Mouse (Mus musculus) midbrain, embryonic 12.5 days (tissue): ENCODE measurements at regions not wholly inside any gene's neighbourhood (a gene's known extent, or its start where the extent isn't known, plus 50 kb on each side); places are given as distances from the start of the nearest gene placed in this dataset.

Experiments
- ATAC-seq: fragments of 200-750 bp; cut with Nextera tagmentation; 2 replicates; pipeline ENCODE4 v1.8.0; 2017; ENCODE audit warnings: low read depth, moderate TSS enrichment, moderate library complexity; ENCODE audit not compliant: low FRiP score
- H3K27ac ChIP-seq: fragments of 300-500 bp; sonication (generic); replicated peaks from 2 replicates; pipeline ENCODE4 v1.5.1; 2016; ENCODE audit warnings: mild to moderate bottlenecking
- H3K27me3 ChIP-seq: fragments of 300-500 bp; sonication (generic); 2 replicates; pipeline ENCODE4 v1.6.1; 2016; ENCODE audit warnings: mild to moderate bottlenecking
- H3K36me3 ChIP-seq: fragments of 300-500 bp; sonication (generic); 2 replicates; pipeline ENCODE4 v1.6.1; 2016
- H3K4me1 ChIP-seq: fragments of 300-500 bp; sonication (generic); 2 replicates; pipeline ENCODE4 v1.6.1; 2016
- H3K4me2 ChIP-seq: fragments of 300-500 bp; sonication (generic); replicated peaks from 2 replicates; pipeline ENCODE4 v1.6.1; 2016; ENCODE audit warnings: mild to moderate bottlenecking, moderate library complexity
- H3K4me3 ChIP-seq: fragments of 300-500 bp; sonication (generic); 2 replicates; pipeline ENCODE4 v1.5.1; 2016; ENCODE audit warnings: mild to moderate bottlenecking
- H3K9ac ChIP-seq: fragments of 300-500 bp; sonication (generic); replicated peaks from 2 replicates; pipeline ENCODE4 v1.6.1; 2016; ENCODE audit warnings: mild to moderate bottlenecking, moderate library complexity
- H3K9me3 ChIP-seq: fragments of 300-500 bp; sonication (generic); 2 replicates; pipeline ENCODE4 v1.6.1; 2016; ENCODE audit warnings: mild to moderate bottlenecking
- WGBS: fragments of 180-500 bp; shearing (Covaris S2); methylation state at CpG from one replicate; pipeline ENCODE4 v1.1.7; 2016; 5-methylcytosine and 5-hydroxymethylcytosine counted together

DNA sequence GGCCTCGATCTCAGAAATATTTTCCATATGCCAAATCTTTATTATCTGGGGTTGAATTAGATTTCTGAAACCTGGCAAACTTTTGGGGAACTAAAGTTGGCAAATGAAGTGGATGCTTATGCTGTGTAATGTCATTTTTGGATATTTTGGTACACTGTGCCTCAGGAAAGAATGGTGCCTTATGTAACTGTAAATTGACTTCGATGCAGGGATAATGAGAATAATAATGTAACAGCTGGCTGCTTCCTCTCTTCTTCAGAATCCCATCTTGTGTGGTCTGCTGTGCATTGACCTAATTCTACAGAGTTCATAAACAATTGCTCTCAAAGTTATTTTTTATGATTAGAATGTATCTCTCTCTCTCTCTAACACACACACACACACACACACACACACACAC, 545.6 kb downstream of the Tfap2b start:
- H3K27me3 ChIP-seq = no peaks in the 10 kb centered on the region
- no peak for ATAC-seq
- no peak overlapping the region for H3K4me2 ChIP-seq
- H3K9ac ChIP-seq = no peak overlapping the region
- WGBS = 91% methylated on average over 2 of the region's 2 CpGs
- H3K9me3 ChIP-seq = no peaks in the 10 kb centered on the region
- no peak overlapping the region for H3K27ac ChIP-seq
- H3K36me3 ChIP-seq = no peaks in the 10 kb centered on the region
- H3K4me3 ChIP-seq = no peak overlapping the region
- H3K4me1 ChIP-seq = no peaks in the 10 kb centered on the region

DNA sequence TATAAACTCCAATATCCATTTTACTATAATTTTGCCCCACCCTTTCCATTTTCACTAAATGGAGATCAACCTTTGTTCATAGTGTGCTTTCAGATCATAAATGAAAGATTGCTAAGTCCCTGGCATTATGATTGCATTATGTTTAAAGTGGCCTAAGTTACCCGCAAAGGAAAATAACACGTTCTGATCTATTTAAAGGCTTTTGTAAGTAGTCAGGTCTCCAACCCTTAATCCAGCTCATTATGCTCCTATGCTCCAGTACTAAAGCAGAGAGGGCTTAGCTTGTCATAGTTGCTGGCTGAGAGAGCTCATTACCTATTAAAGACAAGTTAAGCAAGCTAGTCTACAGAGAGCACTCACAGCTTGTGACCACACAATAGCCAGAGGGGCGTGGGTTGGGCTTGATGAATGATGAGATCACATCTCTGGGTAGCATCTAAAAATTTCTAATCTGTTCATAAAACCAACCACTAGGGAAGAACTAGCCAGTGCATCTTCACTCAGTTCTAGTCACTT, 549.3 kb downstream of the Tfap2b start:
- no peak overlapping the region for H3K4me2 ChIP-seq
- ATAC-seq = no peak
- no peaks in the 10 kb centered on the region for H3K27me3 ChIP-seq
- 44% methylated on average over 3 of the region's 3 CpGs for WGBS
- H3K4me1 ChIP-seq = no peaks in the 10 kb centered on the region
- H3K9me3 ChIP-seq = no peaks in the 10 kb centered on the region
- H3K4me3 ChIP-seq = no peak overlapping the region
- no peak overlapping the region for H3K9ac ChIP-seq
- H3K36me3 ChIP-seq = no peaks in the 10 kb centered on the region
- H3K27ac ChIP-seq = no peak overlapping the region

DNA sequence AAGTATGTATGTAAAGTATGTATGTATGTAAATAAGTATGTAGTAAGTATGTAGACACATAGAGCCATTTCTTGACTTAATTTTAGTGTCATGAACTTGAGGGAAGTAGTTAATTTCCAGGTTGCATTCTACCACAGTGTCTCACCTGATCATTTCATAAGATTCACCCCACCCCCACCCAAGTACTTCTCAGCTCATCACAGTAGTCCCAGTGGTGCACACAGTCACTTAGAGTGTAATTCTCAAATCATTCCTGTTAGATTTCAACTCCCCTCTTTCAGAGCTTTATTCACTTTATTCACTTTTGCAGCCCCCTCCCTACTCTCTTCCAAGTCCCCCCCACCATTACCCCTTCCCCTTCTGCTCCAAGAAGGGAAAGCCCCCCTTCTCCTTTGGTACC, 558.2 kb downstream of the Tfap2b start:
- 0 out of 2 replicates have a peak, but pooled peaks have one; percentile 30 for ATAC-seq
- Histone ChIP-seq H3K36me3 (no peaks in the 10 kb centered on the region), H3K27ac (no peak overlapping the region), H3K4me1 (peaks cover 4% of the 10 kb centered on the region; the same call in 1 of the 2 replicates), H3K9ac (no peak overlapping the region), H3K4me2 (no peak overlapping the region), H3K27me3 (peaks cover 18% of the 10 kb centered on the region), H3K9me3 (no peaks in the 10 kb centered on the region), H3K4me3 (no peak overlapping the region)

DNA sequence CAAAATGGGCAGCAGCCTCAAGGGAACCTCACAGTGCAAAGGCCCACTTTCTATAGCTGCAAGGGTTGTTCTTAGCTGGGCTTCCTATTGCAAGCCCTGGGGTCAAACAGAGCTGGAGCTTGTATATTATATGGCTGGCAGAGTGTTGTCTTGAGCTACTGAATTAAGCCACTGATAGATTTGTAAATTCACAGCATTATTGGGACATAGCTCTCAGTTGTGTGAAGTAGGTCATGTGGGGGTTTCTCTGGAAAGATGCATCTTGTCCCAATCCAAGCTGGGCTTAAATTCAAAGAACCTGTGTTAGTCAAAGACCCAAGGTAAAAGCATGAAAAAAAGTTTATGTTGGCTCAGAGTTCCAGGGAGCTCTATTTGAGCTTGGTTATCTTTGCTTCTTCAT, 563.6 kb downstream of the Tfap2b start:
- no peak overlapping the region for H3K4me3 ChIP-seq
- no peak overlapping the region for H3K9ac ChIP-seq
- peaks cover 17% of the 10 kb centered on the region for H3K27me3 ChIP-seq
- H3K9me3 ChIP-seq = no peaks in the 10 kb centered on the region
- H3K4me2 ChIP-seq = no peak overlapping the region
- H3K36me3 ChIP-seq = no peaks in the 10 kb centered on the region
- peaks cover 8% of the 10 kb centered on the region; the same call in 1 of the 2 replicates for H3K4me1 ChIP-seq
- H3K27ac ChIP-seq = no peak overlapping the region
- ATAC-seq = no peak

DNA sequence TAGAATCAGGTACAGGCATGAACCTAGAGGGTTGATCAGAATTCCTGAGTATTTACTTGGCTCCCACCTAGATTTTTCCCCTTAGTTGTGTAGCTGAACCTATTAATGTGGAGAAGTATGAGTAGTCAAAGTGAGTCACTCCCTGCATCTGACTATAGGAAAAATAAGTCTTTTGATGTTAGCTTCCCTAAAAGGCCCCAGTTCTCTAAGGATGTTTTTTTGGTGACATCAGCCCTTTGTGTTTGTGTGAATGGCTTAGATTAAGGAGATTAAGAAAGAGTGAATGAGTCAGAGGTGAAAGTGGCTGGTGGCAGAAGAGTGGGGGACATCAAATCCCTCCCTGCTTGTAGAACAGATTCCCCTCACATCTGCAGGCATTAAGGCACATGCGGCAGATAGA, 565.8 kb downstream of the Tfap2b start:
- Histone ChIP-seq H3K4me1 (peaks cover 7% of the 10 kb centered on the region; the same call in 1 of the 2 replicates), H3K4me3 (no peak overlapping the region), H3K4me2 (no peak overlapping the region), H3K36me3 (no peaks in the 10 kb centered on the region), H3K9me3 (no peaks in the 10 kb centered on the region), H3K27me3 (peaks cover 6% of the 10 kb centered on the region; the same call in 1 of the 2 replicates), H3K9ac (no peak overlapping the region), H3K27ac (no peak overlapping the region)
- 0% methylated on average over 1 of the region's 1 CpGs for WGBS
- ATAC-seq = no peak

DNA sequence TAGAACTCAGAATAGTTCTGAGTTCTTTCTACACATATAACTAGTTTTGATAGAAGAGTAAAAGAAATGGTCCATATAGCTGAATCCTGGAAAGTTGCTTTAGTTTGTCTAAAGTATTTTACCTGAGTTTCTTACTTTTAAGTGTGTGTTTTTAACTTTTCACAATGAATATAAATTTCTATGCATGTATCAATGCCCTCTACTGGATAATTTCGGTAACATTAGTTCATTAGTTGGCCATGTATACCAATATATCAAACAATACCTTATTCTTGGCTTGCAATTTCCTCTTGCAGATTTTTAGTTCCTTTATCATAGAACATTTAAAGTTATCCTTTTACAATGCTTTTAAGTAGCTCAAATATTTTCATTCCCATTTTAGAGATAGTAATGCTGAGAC, 568.8 kb downstream of the Tfap2b start:
- no peak for ATAC-seq
- Histone ChIP-seq H3K4me2 (no peak overlapping the region), H3K27ac (no peak overlapping the region), H3K27me3 (no peaks in the 10 kb centered on the region), H3K4me1 (peaks cover 7% of the 10 kb centered on the region; the same call in 1 of the 2 replicates), H3K9ac (no peak overlapping the region), H3K9me3 (no peaks in the 10 kb centered on the region), H3K36me3 (no peaks in the 10 kb centered on the region), H3K4me3 (no peak overlapping the region)
- 75% methylated on average over 1 of the region's 1 CpGs for WGBS

DNA sequence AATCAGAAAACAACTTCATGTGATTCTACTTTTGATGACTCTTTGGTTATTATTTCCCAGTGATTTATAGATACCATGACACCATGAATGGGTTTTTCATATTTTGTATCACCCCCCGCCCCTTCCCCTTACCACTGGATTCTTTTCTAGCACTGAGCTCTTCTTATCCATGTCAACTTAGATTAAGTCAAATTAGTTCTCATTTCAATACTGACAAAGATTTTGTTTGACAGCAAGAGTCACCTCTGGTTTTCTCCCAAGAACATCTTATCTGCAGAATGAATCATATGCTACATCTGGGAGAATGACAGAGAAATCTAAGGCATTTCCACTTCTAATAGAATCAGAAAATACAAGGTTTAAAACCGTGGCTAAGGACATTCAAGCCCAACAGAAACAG, 578.3 kb downstream of the Tfap2b start:
- H3K4me2 ChIP-seq = no peak overlapping the region
- H3K4me1 ChIP-seq = no peaks in the 10 kb centered on the region
- no peaks in the 10 kb centered on the region for H3K27me3 ChIP-seq
- WGBS = 74% methylated on average over 2 of the region's 2 CpGs
- ATAC-seq = no peak
- no peaks in the 10 kb centered on the region for H3K36me3 ChIP-seq
- H3K9me3 ChIP-seq = no peaks in the 10 kb centered on the region
- H3K9ac ChIP-seq = no peak overlapping the region
- H3K4me3 ChIP-seq = no peak overlapping the region
- no peak overlapping the region for H3K27ac ChIP-seq

DNA sequence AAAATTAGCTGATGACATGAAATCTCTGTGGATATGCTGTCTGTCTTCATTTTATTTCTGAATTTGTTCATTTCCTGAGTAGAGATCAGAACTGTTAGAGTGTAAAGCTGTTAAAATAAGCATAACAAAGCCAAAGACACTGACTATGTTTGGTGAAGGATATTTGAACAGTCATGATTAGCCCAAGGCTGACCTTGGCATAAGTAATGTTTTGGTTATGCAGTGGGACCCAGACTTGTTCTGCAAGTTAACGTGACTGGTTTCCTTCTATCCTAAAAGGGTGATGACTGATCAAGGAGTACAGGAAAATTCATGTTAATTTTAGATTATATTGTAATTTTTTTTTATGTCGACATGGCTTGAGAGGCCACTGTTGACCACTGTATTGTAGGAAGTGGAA, 585.4 kb downstream of the Tfap2b start:
- Histone ChIP-seq H3K4me1 (no peaks in the 10 kb centered on the region), H3K9ac (no peak overlapping the region), H3K4me3 (no peak overlapping the region), H3K9me3 (no peaks in the 10 kb centered on the region), H3K4me2 (no peak overlapping the region), H3K27me3 (no peaks in the 10 kb centered on the region), H3K27ac (no peak overlapping the region), H3K36me3 (no peaks in the 10 kb centered on the region)
- WGBS = 83% methylated on average over 2 of the region's 2 CpGs
- ATAC-seq = no peak

DNA sequence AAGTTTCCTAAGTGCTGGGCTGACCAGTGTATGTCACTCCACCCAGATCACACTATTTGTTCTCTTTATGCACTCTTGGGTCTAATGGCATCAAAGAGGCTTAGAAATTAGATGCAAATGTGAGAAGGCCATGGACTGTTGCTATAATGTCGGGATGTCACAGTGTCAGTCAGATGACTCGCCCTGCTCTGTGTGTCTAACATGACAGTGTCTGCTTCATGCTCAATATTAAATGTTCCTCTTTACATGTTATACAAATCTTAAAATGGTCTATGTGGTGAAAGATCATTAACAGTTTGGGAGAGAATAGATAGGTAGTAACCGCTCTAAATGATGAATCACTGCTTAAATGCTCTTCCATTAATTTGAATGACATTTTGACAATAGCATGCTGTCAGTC, 617.2 kb downstream of the Tfap2b start:
- Histone ChIP-seq H3K4me2 (no peak overlapping the region), H3K9ac (no peak overlapping the region), H3K9me3 (no peaks in the 10 kb centered on the region), H3K4me3 (no peak overlapping the region), H3K27ac (no peak overlapping the region), H3K4me1 (no peaks in the 10 kb centered on the region; the same call in 1 of the 2 replicates), H3K36me3 (no peaks in the 10 kb centered on the region), H3K27me3 (no peaks in the 10 kb centered on the region)
- WGBS = 58% methylated on average over 3 of the region's 3 CpGs
- no peak for ATAC-seq

DNA sequence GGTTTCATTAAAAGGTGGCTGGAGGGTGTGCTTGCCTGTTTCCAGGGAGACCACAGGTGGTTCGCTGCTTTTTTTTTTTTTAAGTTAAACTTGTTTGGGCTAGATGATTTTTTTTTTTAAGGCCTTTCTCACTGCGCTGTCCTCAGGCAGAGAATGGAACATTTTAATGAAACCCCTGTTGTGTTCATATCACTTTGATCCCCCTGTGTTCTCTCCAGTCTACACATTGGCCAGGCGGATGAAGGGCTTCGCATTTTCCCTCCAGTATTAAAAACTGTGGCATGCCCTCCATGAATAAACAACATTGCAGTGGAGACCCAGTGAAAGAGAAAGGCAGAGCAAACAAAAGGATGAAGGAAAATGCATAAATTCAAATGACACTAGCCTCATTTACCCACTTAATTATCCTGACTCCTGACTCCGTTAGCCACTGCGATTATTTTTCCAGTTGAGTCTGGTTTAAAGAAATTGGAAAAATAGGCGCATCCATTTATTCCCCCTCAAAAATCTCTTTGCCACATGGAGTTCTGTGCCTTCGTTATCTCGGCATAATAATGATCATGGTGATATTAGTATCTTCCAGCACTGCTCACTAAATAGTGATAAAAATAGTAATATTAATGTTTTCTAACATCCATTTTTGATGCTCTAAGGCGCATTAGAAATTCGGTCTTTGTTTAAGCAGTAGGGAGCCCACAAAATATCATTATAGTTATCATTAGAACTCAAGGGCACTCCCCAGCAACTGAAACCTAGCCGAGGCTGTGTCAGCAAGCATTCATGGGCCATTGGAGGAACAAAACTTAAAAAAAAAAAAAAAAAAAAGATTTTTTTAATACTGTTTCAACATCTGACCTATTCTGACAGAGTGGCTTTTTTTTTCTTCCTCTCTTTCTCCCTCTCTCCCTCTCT, 618.0 kb downstream of the Tfap2b start:
- no peaks in the 10 kb centered on the region for H3K9me3 ChIP-seq
- no peak overlapping the region for H3K4me3 ChIP-seq
- H3K4me2 ChIP-seq = no peak overlapping the region
- no peak overlapping the region for H3K9ac ChIP-seq
- no peaks in the 10 kb centered on the region for H3K36me3 ChIP-seq
- H3K27ac ChIP-seq = no peak overlapping the region
- H3K27me3 ChIP-seq = no peaks in the 10 kb centered on the region
- WGBS = 65% methylated on average over 12 of the region's 12 CpGs
- H3K4me1 ChIP-seq = no peaks in the 10 kb centered on the region; the same call in 1 of the 2 replicates
- peak; percentile 76 for ATAC-seq

DNA sequence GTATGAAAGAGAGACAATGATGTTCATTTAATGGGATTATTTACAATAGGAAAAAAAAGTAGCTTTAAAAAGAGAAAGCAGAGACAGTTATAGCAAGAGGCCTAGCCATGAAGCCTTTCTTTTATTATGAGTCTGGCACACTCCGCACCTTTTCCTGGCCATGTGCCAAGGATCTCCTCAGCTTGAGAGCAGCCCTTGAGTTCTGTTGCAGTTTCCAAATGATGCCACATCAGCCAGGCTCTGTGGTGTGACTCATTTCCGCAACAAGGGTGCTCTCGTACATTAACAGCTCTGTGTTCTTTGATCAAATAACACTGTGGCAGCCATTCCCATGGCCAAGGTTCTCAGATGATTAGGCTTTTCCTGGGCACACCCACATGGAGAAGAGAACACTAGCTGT, 641.2 kb downstream of the Tfap2b start:
- Histone ChIP-seq H3K4me1 (no peaks in the 10 kb centered on the region), H3K4me3 (no peak overlapping the region), H3K9ac (no peak overlapping the region), H3K27me3 (no peaks in the 10 kb centered on the region), H3K36me3 (no peaks in the 10 kb centered on the region), H3K9me3 (no peaks in the 10 kb centered on the region), H3K4me2 (no peak overlapping the region), H3K27ac (no peak overlapping the region)
- 88% methylated on average over 3 of the region's 3 CpGs for WGBS
- ATAC-seq = no peak

DNA sequence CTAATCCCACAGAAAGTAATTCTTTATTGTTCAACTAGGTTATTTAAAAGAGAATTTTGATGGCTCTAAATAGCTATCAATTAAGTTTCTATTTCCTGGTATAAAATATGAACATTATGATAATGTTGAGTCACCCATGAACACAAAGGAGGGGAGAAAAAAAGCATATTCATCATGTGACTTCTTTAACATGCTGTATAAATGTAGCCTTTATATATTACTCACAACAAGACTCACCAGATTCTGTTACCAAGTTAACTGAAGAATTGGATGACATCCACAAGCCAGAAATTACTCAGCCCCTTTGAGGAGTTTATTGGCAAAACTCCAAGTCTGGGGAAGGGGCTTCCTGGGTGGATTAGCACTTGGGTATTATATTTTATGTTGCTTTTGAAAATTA, 648.5 kb downstream of the Tfap2b start:
- no peak for ATAC-seq
- no peak overlapping the region for H3K27ac ChIP-seq
- H3K27me3 ChIP-seq = no peaks in the 10 kb centered on the region
- H3K4me2 ChIP-seq = no peak overlapping the region
- no peak overlapping the region for H3K9ac ChIP-seq
- no peak overlapping the region for H3K4me3 ChIP-seq
- no peaks in the 10 kb centered on the region for H3K4me1 ChIP-seq
- H3K36me3 ChIP-seq = no peaks in the 10 kb centered on the region
- no peaks in the 10 kb centered on the region for H3K9me3 ChIP-seq
